Mouse (Mus musculus): ENCODE measurements at regions not wholly inside any gene's neighbourhood (a gene's known extent, or its start where the extent isn't known, plus 50 kb on each side); places are given as distances from the start of the nearest gene placed in this dataset.

DNA sequence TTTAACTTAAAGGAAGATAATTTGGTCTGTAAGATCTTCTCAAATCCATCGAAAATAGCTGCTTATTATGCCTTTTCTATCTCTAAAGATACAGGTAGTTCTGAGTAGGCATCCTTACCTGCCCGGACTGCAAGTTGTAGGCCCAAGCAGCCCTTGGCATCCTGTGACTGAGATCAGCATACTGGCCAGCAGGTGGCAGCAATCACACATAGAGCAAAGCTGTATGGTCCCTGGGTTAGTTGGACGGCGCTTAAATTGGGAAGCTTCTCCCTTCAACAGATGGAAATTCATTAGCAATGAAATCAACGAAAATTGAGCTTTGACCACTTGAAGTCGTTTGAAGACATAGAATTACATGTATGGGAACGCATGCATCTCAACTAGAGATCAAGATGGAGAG lies 61.0 kb downstream of the Ccng2 start:
- TF ChIP-seq CTCF (IDR thresholded peaks at IDR 0.05; ENCODE audit: low read depth): peak; percentile 90
- no peak for TF ChIP-seq EP300 (IDR thresholded peaks at IDR 0.05; ENCODE audit: low read depth)

Data from heart, postnatal 0 days (tissue).